Mouse (Mus musculus): ENCODE results near the gene Lfng.

- TF ChIP-seq CTCF (IDR thresholded peaks at IDR 0.05; ENCODE audit: low read depth) = no peak
- no peak for TF ChIP-seq EP300 (optimal IDR thresholded peaks at IDR 0.05)
Measured at GRCm38 (mm10) chr5:140642076-140642475, 35.0 kb downstream of the Lfng start.
